Mouse (Mus musculus) limb, embryonic 13.5 days (tissue): ENCODE measurements around the gene Tspan5. TPM values are rescaled to one million over a fixed set of nuclear protein-coding genes. Genes with fewer than 3 reads are reported as not detected.

ENCODE experiments used
- ATAC-seq: fragments of 200-750 bp; cut with Nextera tagmentation; 2 replicates; pipeline ENCODE4 v1.8.0; 2017; ENCODE audit warnings: low read depth, moderate number of reproducible peaks, moderate TSS enrichment; ENCODE audit not compliant: low FRiP score
- H3K27ac ChIP-seq: fragments of 300-500 bp; sonication (generic); 2 replicates; pipeline ENCODE4 v1.5.1; 2015; ENCODE audit warnings: inconsistent platforms, mild to moderate bottlenecking, moderate library complexity
- H3K27me3 ChIP-seq: fragments of 300-500 bp; sonication (generic); 2 replicates; pipeline ENCODE4 v1.6.1; 2015; ENCODE audit warnings: mild to moderate bottlenecking, inconsistent platforms
- H3K36me3 ChIP-seq: fragments of 300-500 bp; sonication (generic); 2 replicates; pipeline ENCODE4 v1.6.1; 2015; ENCODE audit warnings: inconsistent platforms, mild to moderate bottlenecking, moderate library complexity
- H3K4me1 ChIP-seq: fragments of 300-500 bp; sonication (generic); 2 replicates; pipeline ENCODE4 v1.6.1; 2015; ENCODE audit warnings: inconsistent platforms
- H3K4me2 ChIP-seq: fragments of 300-500 bp; sonication (generic); replicated peaks from 2 replicates; pipeline ENCODE4 v1.6.1; 2015; ENCODE audit warnings: inconsistent platforms, mild to moderate bottlenecking, moderate library complexity
- H3K4me3 ChIP-seq: fragments of 300-500 bp; sonication (generic); 2 replicates; pipeline ENCODE4 v1.5.1; 2015; ENCODE audit warnings: moderate library complexity, mild to moderate bottlenecking, inconsistent platforms
- H3K9ac ChIP-seq: fragments of 300-500 bp; sonication (generic); 2 replicates; pipeline ENCODE4 v1.6.1; 2015; ENCODE audit warnings: mild to moderate bottlenecking, inconsistent platforms
- H3K9me3 ChIP-seq: fragments of 300-500 bp; sonication (generic); 2 replicates; pipeline ENCODE4 v1.6.1; 2016; ENCODE audit warnings: inconsistent platforms
- WGBS: fragments of 180-500 bp; shearing (Covaris S2); methylation state at CpG from one replicate; pipeline ENCODE4 v1.1.7; 2015; 5-methylcytosine and 5-hydroxymethylcytosine counted together
- polyA plus RNA-seq: library from polyadenylated mRNA; unstranded; fragments of >200 nt; fragmentation: Nextera tagmentation; extraction: Ambion mirVana; gene quantifications from 2 replicates; pipeline ENCODE4 v1.2.1, GENCODE M21; 2015

Tspan5 gene
- polyA plus RNA-seq, 1 experiment from 2014 or later: 32.8 TPM

GRCm38 (mm10) chr3:138760685-138761119 lies 18.7 kb downstream of the Tspan5 start:
- H3K9me3 ChIP-seq: no peaks in the 10 kb centered on the region
- H3K36me3 ChIP-seq: no peaks in the 10 kb centered on the region
- WGBS: 27% methylated on average over 11 of the region's 11 CpGs
- no peak overlapping the region for H3K4me3 ChIP-seq
- peak overlapping the region; percentile 38 for H3K4me2 ChIP-seq
- peaks cover 25% of the 10 kb centered on the region for H3K4me1 ChIP-seq
- ATAC-seq: peak; percentile 70
- H3K27me3 ChIP-seq: no peaks in the 10 kb centered on the region
- H3K27ac ChIP-seq: no peak overlapping the region; the same call in 1 of the 2 replicates
- no peak overlapping the region for H3K9ac ChIP-seq

GRCm38 (mm10) chr3:138761531-138761930 lies 19.5 kb downstream of the Tspan5 start:
- Histone ChIP-seq H3K4me1 (peaks cover 25% of the 10 kb centered on the region), H3K27ac (peak overlapping the region; percentile 15; the same call in 1 of the 2 replicates), H3K9ac (no peak overlapping the region), H3K4me2 (no peak overlapping the region), H3K4me3 (no peak overlapping the region), H3K36me3 (no peaks in the 10 kb centered on the region), H3K9me3 (no peaks in the 10 kb centered on the region), H3K27me3 (no peaks in the 10 kb centered on the region)
- WGBS: 84% methylated on average over 13 of the region's 13 CpGs
- ATAC-seq: no peak

- Histone ChIP-seq H3K27me3 (no peaks in the 10 kb centered on the region), H3K4me1 (peaks cover 39% of the 10 kb centered on the region), H3K27ac (no peak overlapping the region), H3K36me3 (no peaks in the 10 kb centered on the region), H3K9me3 (no peaks in the 10 kb centered on the region), H3K9ac (no peak overlapping the region), H3K4me3 (no peak overlapping the region), H3K4me2 (no peak overlapping the region)
- ATAC-seq: no peak
- WGBS: 87% methylated on average over 9 of the region's 9 CpGs
Observed at GRCm38 (mm10) chr3:138763941-138764340, 21.9 kb downstream of the Tspan5 start.

GRCm38 (mm10) chr3:138764782-138765181 lies 22.8 kb downstream of the Tspan5 start:
- Histone ChIP-seq H3K27me3 (no peaks in the 10 kb centered on the region), H3K36me3 (no peaks in the 10 kb centered on the region), H3K4me3 (no peak overlapping the region), H3K27ac (no peak overlapping the region), H3K9me3 (no peaks in the 10 kb centered on the region), H3K4me1 (peaks cover 47% of the 10 kb centered on the region), H3K9ac (no peak overlapping the region), H3K4me2 (no peak overlapping the region)
- WGBS: 81% methylated on average over 3 of the region's 3 CpGs
- ATAC-seq: no peak

- H3K36me3 ChIP-seq: no peaks in the 10 kb centered on the region
- H3K27me3 ChIP-seq: no peaks in the 10 kb centered on the region
- ATAC-seq: no peak
- H3K4me2 ChIP-seq: no peak overlapping the region
- peaks cover 33% of the 10 kb centered on the region for H3K4me1 ChIP-seq
- WGBS: 78% methylated on average over 8 of the region's 8 CpGs
- no peak overlapping the region for H3K9ac ChIP-seq
- H3K27ac ChIP-seq: no peak overlapping the region
- H3K9me3 ChIP-seq: no peaks in the 10 kb centered on the region
- no peak overlapping the region for H3K4me3 ChIP-seq
Observed at GRCm38 (mm10) chr3:138767034-138767433, 25.0 kb downstream of the Tspan5 start.

GRCm38 (mm10) chr3:138768541-138769093 lies 26.6 kb downstream of the Tspan5 start:
- H3K9ac ChIP-seq: no peak overlapping the region
- ATAC-seq: no peak
- no peak overlapping the region for H3K27ac ChIP-seq
- H3K36me3 ChIP-seq: no peaks in the 10 kb centered on the region
- peaks cover 38% of the 10 kb centered on the region for H3K4me1 ChIP-seq
- no peaks in the 10 kb centered on the region for H3K9me3 ChIP-seq
- no peak overlapping the region for H3K4me2 ChIP-seq
- H3K27me3 ChIP-seq: no peaks in the 10 kb centered on the region
- no peak overlapping the region for H3K4me3 ChIP-seq
- 50% methylated on average over 12 of the region's 12 CpGs for WGBS

GRCm38 (mm10) chr3:138770650-138771331 lies 28.8 kb downstream of the Tspan5 start:
- H3K9me3 ChIP-seq: no peaks in the 10 kb centered on the region
- no peak overlapping the region for H3K27ac ChIP-seq
- H3K4me2 ChIP-seq: no peak overlapping the region
- H3K4me3 ChIP-seq: no peak overlapping the region
- peaks cover 55% of the 10 kb centered on the region for H3K4me1 ChIP-seq
- WGBS: 87% methylated on average over 10 of the region's 10 CpGs
- no peak for ATAC-seq
- no peaks in the 10 kb centered on the region for H3K36me3 ChIP-seq
- no peak overlapping the region for H3K9ac ChIP-seq
- no peaks in the 10 kb centered on the region for H3K27me3 ChIP-seq

GRCm38 (mm10) chr3:138771549-138772333 lies 29.7 kb downstream of the Tspan5 start:
- Histone ChIP-seq H3K4me3 (no peak overlapping the region), H3K9ac (no peak overlapping the region), H3K4me1 (peaks cover 63% of the 10 kb centered on the region), H3K9me3 (no peaks in the 10 kb centered on the region), H3K4me2 (no peak overlapping the region), H3K27ac (no peak overlapping the region), H3K36me3 (no peaks in the 10 kb centered on the region), H3K27me3 (no peaks in the 10 kb centered on the region)
- no peak for ATAC-seq
- 82% methylated on average over 12 of the region's 12 CpGs for WGBS

- no peak overlapping the region for H3K9ac ChIP-seq
- H3K4me2 ChIP-seq: peak overlapping the region; percentile 30
- WGBS: 27% methylated on average over 9 of the region's 9 CpGs
- 0 out of 2 replicates have a peak overlapping the region, but pooled peaks have one; percentile 44 for H3K27ac ChIP-seq
- H3K9me3 ChIP-seq: no peaks in the 10 kb centered on the region
- peak; percentile 74 for ATAC-seq
- H3K4me1 ChIP-seq: peaks cover 63% of the 10 kb centered on the region
- 0 out of 2 replicates have a peak, but pooled peaks cover 7% of the 10 kb centered on the region for H3K27me3 ChIP-seq
- H3K36me3 ChIP-seq: no peaks in the 10 kb centered on the region
- no peak overlapping the region for H3K4me3 ChIP-seq
Observed at GRCm38 (mm10) chr3:138773871-138774606, 32.0 kb downstream of the Tspan5 start.

- Histone ChIP-seq H3K27me3 (0 out of 2 replicates have a peak, but pooled peaks cover 7% of the 10 kb centered on the region), H3K9ac (no peak overlapping the region), H3K36me3 (no peaks in the 10 kb centered on the region), H3K4me1 (peaks cover 63% of the 10 kb centered on the region), H3K9me3 (no peaks in the 10 kb centered on the region), H3K4me2 (peak overlapping the region; percentile 30; the same call in 1 of the 2 replicates), H3K4me3 (no peak overlapping the region), H3K27ac (no peak overlapping the region)
- WGBS: 23% methylated on average over 4 of the region's 4 CpGs
- ATAC-seq: peak; percentile 76
Observed at GRCm38 (mm10) chr3:138774607-138774943, 32.6 kb downstream of the Tspan5 start.

- 43% methylated on average over 7 of the region's 7 CpGs for WGBS
- no peak overlapping the region for H3K27ac ChIP-seq
- H3K9me3 ChIP-seq: no peaks in the 10 kb centered on the region
- no peak overlapping the region for H3K9ac ChIP-seq
- H3K36me3 ChIP-seq: no peaks in the 10 kb centered on the region
- H3K4me3 ChIP-seq: no peak overlapping the region
- peaks cover 64% of the 10 kb centered on the region for H3K4me1 ChIP-seq
- ATAC-seq: no peak
- H3K4me2 ChIP-seq: no peak overlapping the region
- H3K27me3 ChIP-seq: 0 out of 2 replicates have a peak, but pooled peaks cover 7% of the 10 kb centered on the region
Observed at GRCm38 (mm10) chr3:138775926-138776715, 34.1 kb downstream of the Tspan5 start.
